Mouse (Mus musculus) erythroblast, embryonic 14.5 days (primary cell): Measurements from ENCODE around the gene Cyp20a1.

Experiments
- GATA1 ChIP-seq: IDR thresholded peaks from 2 replicates; pipeline ENCODE4 v1.6.1; 2012; ENCODE audit warnings: low read length, inconsistent platforms, mixed read lengths
- TAL1 ChIP-seq: IDR thresholded peaks from 3 replicates; pipeline ENCODE4 v1.6.1; 2012; ENCODE audit warnings: low read length, inconsistent platforms, mixed read lengths

DNA sequence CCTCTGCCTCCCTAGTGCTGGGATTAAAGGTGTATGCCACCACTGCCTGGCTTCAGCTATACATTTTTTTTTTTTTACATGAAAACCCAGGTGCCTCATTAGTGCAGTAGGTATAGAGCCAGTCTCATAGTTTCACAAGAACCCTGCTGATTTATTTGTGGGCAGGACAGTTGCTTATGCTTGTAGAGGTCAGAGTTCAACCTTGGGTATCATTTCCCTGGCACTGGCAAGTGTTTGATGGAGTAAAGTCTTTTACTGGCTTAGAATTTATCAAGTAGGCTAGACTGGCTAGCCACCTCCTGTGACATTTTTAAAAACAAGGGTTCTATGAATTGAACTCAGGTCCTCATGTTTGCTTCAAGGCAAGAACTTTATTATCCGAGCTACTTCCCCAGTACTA lies 49.2 kb upstream of the Cyp20a1 start:
- TF ChIP-seq GATA1 (no peak), TAL1 (no peak)
